Mouse (Mus musculus) mesoderm, embryonic 11.5 days (tissue): ENCODE measurements around the gene Gm3404.
A peak's percentile ranks its signal among the peaks of the same experiment; 100 is the strongest.
"Not testable (repeated sequence)": the region's sequence is repeated elsewhere in the genome, so short reads cannot be mapped to it uniquely, and the experiment has no call there.

Source experiments
- DNase-seq: peaks from one replicate; pipeline ENCODE4 v3.0.0-alpha.2; 2012; ENCODE audit warnings: low read depth, low spot score

Gm3404 gene

DNA sequence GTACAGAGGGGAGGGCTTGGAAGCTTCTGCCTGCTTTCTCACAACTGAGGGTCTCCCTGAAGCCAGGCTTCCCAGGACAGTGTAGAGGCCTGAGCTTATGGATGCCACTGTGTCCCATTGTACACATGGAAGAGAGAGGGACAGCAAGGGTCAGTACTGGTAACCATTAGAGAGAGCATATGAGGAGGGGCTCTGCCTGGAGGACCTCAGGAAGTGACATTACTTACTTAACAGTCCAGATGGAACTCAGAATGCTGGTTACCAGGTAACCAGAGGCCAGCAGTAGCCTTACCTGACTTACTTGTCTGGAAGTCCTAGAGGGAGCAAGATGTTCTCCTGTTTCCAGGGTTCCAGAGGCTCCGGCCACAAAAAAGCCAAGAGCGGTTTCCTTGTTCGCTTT lies at the start of gene Gm3404:
Gm3404 (plus strand) TSS at position 301 of the 400 bp plus-strand sequence.
- not testable (repeated sequence) for DNase-seq

DNA sequence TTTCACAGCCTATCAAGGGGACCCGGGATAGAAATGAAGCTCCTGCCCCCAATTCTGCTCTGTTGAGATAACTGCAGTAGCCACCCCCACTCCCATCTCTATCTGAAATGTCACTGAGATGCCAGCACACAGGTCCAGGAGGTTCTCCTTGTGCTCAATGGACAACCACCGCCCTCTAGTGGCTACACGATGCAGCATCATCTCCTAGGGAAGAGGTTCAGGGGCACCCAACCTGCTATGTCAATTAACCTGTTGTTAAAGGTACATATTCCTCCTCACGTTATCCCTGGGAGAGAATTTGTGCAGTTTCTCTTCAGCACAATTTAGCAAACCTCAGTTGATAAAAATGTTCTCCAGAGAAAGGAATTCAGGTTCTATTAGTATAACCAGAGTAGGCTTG lies 46.0 kb upstream of the Gm3404 start:
- DNase-seq = not testable (repeated sequence)

DNA sequence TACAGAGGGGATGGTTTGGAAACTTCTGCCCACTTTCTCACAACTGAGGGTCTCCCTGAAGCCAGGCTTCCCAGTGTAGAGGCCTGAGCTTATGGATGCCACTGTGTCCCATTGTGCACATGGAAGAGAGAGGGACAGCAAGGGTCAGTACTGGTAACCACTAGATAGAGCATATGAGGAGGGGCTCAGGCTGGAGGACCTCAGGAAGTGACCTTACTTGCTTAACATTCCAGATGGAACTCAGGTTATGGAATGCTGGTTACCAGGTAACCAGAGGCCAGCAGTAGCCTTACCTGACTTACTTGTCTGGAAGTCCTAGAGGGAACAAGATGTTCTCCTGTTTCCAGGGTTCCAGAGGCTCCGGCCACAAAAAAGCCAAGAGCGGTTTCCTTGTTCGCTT lies 43.9 kb upstream of the Gm3404 start, which contains the start of gene Gm6408:
Gm6408 (plus strand) TSS at position 301 of the 400 bp plus-strand sequence.
- DNase-seq = not testable (repeated sequence)

DNA sequence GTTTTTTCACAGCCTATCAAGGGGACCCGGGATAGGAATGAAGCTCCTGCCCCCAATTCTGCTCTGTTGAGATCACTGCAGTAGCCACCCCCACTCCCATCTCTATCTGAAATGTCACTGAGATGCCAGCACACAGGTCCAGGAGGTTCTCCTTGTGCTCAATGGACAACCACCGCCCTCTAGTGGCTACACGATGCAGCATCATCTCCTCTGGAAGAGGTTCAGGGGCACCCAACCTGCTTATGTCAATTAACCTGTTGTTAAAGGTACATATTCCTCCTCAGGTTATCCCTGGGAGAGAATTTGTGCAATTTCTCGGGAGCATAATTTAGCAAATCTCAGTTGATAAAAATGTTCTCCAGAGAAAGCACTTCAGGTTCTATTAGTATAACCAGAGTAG lies 36.6 kb upstream of the Gm3404 start:
- peak; percentile 6 for DNase-seq

DNA sequence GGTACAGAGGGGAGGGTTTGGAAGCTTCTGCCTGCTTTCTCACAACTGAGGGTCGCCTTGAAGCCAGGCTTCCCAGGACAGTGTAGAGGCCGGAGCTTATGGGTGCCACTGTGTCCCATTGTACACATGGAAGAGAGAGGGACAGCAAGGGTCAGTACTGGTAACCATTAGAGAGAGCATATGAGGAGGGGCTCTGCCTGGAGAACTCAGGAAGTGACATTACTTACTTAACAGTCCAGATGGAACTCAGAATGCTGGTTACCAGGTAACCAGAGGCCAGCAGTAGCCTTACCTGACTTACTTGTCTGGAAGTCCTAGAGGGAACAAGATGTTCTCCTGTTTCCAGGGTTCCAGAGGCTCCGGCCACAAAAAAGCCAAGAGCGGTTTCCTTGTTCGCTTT lies 34.5 kb upstream of the Gm3404 start, which contains the start of gene Gm6370:
Gm6370 (plus strand) TSS at position 301 of the 400 bp plus-strand sequence.
- not testable (repeated sequence) for DNase-seq

DNA sequence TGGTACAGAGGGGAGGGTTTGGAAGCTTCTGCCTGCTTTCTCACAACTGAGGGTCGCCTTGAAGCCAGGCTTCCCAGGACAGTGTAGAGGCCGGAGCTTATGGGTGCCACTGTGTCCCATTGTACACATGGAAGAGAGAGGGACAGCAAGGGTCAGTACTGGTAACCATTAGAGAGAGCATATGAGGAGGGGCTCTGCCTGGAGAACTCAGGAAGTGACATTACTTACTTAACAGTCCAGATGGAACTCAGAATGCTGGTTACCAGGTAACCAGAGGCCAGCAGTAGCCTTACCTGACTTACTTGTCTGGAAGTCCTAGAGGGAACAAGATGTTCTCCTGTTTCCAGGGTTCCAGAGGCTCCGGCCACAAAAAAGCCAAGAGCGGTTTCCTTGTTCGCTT lies 23.5 kb upstream of the Gm3404 start, which contains the start of gene 4930449I24Rik:
4930449I24Rik (plus strand) TSS at position 301 of the 400 bp plus-strand sequence.
- not testable (repeated sequence) for DNase-seq

DNA sequence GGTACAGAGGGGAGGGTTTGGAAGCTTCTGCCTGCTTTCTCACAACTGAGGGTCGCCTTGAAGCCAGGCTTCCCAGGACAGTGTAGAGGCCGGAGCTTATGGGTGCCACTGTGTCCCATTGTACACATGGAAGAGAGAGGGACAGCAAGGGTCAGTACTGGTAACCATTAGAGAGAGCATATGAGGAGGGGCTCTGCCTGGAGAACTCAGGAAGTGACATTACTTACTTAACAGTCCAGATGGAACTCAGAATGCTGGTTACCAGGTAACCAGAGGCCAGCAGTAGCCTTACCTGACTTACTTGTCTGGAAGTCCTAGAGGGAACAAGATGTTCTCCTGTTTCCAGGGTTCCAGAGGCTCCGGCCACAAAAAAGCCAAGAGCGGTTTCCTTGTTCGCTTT lies 11.8 kb upstream of the Gm3404 start, which contains the start of gene Gm3402:
Gm3402 (plus strand) TSS at position 301 of the 400 bp plus-strand sequence.
- DNase-seq = not testable (repeated sequence)

DNA sequence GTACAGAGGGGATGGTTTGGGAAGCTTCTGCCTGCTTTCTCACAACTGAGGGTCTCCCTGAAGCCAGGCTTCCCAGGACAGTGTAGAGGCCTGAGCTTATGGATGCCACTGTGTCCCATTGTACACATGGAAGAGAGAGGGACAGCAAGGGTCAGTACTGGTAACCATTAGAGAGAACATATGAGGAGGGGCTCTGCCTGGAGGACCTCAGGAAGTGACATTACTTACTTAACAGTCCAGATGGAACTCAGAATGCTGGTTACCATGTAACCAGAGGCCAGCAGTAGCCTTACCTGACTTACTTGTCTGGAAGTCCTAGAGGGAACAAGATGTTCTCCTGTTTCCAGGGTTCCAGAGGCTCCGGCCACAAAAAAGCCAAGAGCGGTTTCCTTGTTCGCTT lies 11.7 kb downstream of the Gm3404 start, which contains the start of gene Gm3409:
Gm3409 (plus strand) TSS at position 301 of the 400 bp plus-strand sequence.
- not testable (repeated sequence) for DNase-seq

DNA sequence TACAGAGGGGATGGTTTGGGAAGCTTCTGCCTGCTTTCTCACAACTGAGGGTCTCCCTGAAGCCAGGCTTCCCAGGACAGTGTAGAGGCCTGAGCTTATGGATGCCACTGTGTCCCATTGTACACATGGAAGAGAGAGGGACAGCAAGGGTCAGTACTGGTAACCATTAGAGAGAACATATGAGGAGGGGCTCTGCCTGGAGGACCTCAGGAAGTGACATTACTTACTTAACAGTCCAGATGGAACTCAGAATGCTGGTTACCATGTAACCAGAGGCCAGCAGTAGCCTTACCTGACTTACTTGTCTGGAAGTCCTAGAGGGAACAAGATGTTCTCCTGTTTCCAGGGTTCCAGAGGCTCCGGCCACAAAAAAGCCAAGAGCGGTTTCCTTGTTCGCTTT lies 30.2 kb downstream of the Gm3404 start, which contains the start of gene Gm3415:
Gm3415 (plus strand) TSS at position 301 of the 400 bp plus-strand sequence.
- DNase-seq = not testable (repeated sequence)

DNA sequence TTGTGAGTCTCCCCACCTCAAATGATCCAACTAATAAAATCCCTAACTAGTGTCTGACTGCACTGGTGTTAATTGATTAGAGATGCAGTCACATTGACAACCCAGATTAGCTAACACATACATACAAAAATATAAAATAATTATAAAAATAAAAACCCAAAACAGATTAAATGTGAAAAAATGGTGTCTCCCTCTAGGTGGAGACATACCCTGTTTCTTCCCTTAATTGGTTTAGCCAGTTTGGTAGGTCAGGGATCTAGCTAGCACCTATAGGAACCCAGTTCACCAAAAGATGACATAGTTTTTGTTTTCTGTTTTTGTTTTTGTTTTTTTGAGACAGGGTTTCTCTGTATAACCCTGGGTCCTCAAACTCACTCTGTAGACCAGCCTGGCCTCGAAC lies 38.7 kb downstream of the Gm3404 start:
- DNase-seq = no peak

DNA sequence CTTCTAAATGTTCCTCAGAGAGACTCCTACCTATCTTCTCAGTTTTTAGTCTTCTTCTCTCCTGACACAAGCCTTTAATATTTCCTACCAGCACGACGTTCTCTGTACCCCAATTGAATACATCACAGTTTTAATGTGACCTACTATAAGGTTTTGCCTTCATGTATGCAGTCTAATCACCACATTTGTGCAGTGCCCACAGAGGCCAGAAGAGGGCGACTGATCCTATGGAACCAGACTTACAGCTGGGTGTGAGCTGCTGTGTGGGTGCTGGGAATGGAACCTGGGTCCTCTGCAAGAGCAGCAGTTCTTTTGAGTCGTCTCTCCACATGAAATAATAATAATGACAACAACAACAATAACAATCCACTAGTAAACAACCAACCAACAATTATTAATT lies 41.5 kb downstream of the Gm3404 start:
- peak; percentile 77 for DNase-seq

DNA sequence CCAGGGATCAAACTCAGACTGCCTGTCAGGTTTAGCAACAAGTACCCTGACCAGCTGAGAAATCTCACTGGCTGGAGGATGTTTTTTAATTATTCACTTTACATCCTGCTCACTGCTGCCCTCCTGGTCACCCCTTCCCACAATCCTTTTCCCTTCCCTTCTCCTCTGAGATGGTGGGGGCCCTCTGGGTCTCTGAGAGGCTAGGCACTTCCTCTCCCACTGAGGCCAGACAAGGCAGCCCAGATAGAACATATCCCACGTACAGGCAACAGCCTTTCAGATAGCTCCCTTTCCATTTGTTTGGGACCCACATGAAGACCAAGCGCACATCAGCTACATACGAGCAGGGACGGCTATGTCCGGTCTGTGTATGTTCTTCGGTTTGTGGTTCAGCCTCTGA lies 44.6 kb downstream of the Gm3404 start:
- DNase-seq = not testable (repeated sequence)

DNA sequence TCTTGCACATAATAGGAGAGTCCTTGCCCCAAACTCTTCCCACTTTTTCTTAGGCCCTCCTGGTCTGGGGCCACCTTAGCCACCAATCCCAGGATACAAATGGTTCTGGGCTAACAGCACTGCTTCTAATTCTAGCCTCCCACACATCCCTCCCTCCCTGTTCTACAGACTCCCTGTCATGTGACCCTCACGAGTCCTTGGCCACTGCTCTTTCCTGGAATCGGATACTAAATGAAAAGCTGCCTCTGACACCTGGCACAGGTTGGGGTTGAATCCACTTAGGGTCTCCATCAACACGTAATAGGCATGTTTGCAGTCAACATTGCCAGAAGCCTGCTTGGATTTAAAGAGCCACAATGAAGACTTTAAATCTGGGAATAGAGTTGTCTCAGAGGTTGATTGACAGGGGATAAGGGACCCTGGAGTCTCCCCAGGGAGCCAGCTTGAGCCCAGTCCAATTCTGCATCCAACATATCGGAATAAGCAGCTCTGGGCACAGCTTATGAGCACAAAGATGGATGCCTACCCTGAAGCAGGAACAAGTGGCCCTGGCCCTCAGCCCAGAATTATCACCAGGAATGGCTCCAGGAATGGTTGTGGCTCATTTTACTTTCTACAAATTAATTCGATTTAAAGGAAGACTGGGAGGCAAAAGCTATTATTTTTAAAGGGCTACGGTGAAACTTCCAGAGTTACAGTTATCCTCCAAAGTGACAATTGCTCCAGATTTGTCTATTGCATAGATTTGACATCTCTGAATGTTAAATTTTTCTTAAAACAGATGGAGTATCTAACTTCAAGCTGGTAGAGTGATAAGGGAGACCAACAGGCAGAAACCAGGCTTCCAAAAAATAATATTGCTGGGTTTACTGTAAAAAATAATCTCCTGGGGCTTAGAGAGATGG lies 46.5 kb downstream of the Gm3404 start:
- not testable (repeated sequence) for DNase-seq

DNA sequence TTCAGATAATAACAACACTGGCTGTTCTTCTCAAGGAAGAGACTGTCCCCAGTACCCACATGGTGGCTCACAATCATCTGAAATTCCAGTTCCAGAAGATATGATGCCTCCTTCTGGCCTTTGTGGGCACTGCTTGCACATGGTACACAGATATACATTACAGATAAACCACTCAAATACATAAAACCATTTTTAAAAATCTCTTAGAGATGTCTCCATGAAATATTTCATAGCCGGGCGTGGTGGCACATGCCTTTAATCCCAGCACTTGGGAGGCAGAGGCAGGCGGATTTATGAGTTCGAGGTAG lies 47.1 kb downstream of the Gm3404 start:
- not testable (repeated sequence) for DNase-seq

DNA sequence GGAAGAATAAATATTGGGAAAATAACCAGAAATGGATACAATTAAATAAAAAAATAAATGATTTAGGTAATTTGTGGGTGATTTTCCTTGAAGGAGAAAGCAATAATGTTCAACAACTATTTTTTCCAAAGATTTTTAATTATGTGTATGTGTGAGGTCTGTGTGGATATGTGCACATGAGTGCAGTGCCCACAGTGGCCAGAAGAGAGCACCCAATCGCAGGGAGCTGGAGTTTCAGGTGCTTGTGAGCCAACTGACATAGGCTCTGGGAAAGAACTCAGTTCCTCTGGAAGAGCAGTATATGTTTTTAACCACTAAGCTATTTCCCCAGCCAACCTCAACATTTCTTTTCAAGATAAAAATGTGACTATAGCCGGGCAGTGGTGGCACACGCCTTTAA lies 51.1 kb downstream of the Gm3404 start:
- DNase-seq = no peak
